Mouse (Mus musculus) cerebellum, postnatal 36 days (tissue): ENCODE results near the gene Aoc2.

Source experiments
- DNase-seq, 2 experiments: peaks; one replicate each; pipeline ENCODE4 v3.0.0; 2021 to 2022; ENCODE audit warnings: mixed read lengths in 2 of 2

The Aoc2 gene

DNA sequence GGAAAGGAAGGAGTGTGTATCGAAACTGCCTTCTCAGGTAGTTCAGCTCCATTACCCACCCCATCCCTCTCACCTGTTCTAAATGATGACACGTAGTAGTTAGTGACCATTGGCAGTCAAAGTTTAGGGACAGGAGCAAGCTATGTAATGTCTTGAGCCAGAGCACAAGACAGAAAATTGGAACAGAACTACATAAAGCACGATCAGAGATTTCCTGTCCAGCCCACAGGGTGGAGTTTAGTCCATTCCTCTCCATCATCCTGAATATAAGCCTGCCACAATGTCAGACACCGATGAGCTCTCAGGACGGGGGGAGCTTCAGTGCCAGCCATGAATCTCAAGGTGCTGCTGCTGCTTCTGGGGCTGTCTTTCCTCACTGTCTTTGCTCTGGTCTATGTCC lies at the start of gene Aoc2:
Aoc2 (plus strand) TSS at position 301 of the 400 bp plus-strand sequence.
- no peak for DNase-seq

DNA sequence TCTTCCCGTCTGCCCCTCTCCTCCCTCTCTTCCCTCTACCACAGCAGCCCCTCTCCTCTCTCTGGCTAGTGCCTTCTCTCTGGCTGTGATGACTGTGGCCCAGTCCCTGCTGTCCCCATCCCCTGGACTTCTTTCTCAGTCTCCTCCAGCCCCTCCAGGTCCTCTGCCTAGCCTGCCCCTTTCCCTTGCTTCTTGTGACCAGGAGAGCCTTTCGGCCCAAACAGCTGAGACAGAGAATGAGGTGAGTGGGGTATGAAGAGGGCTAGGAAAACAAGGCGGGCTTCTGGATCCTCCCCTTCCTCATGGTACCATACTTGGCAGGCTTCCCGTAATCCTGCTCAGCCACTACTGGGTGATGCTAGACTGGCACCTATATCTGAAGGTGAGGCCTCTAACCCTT lies 49.6 kb upstream of the Aoc2 start:
- DNase-seq, result no peak

DNA sequence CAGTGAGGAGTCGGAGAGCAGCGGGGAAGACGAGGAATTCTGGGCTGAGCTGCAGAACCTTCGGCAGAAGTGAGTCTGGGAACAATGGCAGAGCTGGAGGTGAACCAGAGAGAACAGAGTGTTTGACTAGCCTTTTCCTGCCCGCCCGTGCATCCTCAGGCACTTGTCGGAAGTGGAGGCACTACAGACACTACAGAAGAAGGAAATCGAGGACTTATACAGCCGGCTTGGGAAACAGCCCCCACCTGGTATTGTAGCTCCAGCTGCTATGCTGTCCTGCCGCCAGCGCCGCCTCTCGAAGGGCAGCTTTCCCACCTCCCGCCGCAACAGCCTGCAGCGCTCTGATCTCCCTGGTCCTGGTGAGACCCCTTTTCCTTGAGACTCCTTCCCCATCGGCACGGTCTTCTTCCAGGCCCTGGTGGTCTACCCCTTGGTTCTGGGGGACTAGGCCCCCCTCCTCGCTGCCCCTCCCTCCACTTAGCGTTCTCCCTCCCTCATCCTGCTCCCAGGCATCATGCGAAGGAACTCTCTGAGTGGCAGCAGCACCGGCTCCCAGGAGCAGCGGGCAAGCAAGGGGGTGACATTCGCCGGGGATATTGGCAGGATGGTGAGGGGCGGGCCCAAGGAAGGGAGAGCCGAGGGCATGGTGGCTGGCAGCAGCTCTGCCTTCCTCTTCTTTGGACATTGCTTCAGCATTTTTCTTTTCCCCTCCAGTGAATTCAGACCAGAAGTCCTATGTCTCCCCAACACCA lies 48.4 kb upstream of the Aoc2 start:
- no peak for DNase-seq

DNA sequence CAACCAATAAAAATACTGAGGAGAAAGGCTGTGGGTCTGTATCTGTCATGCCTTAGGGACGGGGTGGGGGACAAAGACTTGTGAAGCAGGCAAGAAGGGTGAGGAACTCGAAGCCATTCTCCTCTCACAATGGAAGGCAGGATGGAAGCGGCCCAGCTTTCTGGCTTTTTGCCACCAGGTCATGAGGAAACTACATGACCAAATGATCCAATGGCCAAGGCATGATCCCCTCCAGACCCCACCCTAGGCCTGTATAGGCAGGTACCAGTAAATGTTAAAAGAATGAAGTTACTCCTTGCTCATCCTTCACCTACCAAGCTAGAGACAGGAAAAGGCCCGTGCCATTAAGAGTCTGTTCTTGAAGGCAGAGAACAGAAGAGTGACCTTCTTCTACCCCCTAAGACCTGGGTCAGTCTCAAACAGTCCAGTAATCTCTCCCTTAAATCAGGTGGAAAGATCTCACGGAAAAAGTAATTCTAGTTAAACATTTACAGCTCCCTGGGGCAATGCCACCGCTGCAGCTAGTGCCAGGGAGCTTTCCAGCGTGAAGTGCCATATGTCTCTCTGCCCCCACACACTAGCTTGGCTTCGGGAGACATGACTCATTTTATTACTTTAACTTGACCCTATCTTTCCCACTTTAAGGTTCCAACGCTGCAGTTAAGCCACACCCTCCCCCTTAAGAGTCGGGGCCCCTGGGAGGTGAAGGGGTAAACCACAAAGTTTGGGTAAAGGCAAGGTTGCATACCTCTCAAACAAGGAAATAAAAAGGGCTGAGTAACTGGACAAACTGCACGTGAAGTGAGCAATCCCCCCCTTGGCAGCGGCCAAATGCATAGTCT lies 47.3 kb upstream of the Aoc2 start:
- no peak for DNase-seq

DNA sequence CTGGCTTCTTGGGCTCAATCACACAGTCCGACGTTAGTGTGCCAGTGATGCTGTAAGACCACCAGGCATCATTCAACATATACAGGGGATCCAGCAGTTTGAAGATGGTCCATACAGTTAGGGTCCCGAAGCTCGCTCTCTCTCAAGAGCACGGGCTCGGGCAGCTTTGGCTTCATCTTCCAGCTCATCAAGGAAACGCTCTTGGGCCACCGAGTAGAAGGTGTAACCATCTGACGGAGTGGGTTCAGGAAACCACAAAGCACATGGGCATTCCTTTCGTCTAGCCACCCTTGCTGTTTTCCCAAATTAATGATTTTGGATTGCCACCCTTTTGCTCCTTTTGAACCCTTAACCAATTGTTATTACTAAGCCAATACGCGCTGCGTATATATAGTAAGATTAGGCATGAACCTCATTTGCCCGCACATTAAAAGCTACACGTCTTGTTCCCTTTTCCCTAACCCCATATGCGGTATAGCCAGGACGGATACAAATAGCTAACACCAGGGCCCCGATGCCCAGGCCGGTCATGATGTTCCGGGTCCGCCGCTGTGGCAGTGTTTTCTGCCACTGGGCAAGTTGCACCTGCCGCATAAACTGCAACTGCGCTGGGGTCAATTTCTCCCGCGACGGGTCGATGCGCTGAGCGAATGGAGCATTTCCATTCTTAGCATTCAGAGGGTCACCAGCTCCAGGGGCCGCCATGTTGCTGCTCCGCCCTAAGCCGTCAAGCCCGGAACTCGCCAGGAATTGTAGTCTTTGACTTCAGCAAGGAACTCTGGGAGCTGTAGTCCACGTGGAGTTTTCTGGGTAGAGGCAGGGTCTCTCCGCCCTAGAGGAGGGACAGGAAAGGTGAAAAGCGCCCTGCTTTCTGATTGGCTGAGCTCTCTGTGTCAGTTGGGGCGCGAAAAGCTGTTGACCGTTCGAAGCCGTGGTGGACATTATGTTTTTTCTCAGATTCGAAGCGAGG lies 46.4 kb upstream of the Aoc2 start, which contains the start of the genes Cntd1 and Coa3:
Cntd1 (plus strand) TSS at position 790 of the 970 bp plus-strand sequence.
Coa3 (minus strand) TSS at position 892 of the 970 bp plus-strand sequence.
- DNase-seq, result peak; percentile 78 to 81

DNA sequence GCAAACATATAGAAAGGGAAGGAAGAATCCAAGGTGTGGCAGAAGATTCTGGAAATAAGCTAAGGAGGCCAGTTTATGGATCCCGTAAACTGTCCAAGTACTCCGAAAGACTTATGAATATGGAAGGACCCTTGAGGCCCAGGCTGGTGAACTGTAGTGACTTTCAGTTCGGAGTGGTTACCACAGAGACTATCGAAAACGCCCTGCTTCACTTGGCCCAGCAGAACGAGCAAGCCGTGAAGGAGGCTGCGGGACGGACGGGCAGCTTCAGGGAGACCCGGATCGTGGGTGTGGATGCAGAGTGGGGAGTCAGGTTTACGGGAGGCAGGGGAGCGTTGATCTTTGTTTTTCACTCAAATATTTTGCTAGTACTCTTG lies 45.7 kb upstream of the Aoc2 start:
- DNase-seq, result no peak

DNA sequence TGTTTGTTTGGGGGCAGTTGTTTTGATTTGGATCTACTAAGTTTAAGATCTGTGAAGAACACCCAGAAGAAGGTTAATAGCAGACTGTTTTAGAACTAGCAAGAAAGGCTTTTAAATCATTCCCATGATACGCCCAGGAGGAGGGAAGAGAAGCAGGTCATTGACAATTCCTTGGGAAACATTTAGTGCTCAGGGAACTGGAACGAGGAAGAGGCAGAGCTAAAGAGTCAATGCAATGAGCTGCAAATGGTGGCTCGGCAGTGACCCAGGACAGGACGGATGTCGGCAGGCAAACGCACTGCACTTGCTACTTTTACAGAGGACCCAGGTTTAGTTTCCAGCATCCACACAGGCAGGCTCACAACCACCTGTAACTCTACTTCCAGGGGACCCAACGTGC lies 44.0 kb upstream of the Aoc2 start:
- DNase-seq, result no peak

DNA sequence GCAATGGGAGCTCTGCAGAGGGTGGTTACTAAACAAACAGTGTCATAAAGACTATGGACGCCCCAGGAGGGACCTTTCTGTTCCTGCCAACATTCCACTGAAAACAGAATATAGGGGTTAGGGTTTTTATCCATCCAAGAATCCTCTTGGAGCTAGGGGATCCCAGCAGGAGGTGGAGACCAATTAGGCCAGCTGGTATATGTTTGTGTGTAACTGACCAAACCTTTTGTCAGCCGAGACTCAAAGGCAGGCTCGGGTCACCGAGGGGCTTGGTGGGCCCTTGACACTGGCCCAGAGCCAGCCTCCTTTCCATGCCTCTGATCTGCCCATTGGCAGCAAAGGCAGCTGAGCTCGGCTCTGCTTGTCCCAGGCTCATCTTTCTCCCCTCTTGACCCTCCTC lies 42.0 kb upstream of the Aoc2 start:
- no peak for DNase-seq

DNA sequence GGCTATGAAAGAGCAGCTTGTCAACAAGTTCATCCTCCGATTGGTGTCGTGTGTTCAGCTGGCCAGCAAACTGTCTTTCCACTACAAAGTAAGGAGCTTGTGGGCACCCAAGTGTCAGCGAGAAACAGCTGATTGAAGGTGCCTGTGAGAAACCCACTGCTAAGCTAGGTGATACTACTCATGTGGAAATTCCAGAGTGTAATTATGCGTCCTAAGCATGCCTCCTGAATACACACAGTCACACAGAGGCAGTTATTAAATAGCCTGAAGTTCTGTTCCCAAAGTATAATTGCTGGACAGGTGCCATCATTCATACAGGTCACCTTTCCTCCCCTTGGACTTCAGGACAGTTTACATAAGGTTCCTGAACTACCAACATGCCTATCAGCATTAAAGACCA lies 41.1 kb upstream of the Aoc2 start:
- DNase-seq, result no peak

DNA sequence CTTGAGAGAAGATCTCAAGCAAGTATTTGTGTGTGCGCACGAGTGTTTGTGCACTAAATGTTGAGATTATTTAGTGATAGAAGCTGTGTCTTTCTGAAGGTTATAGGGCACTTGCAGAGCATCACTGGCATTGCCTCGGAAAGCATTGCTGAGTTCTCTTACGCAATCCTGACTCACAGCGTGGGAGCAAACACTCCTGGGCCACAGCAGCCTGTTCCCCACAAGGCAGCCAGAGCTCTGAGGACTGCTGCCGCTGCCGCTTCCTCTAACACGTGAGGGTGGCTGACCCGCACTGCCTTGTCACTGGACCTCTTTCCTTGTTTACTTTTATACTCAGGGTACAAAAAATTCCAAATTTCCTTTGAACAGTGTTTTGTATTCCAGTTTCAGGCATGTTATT lies 37.6 kb upstream of the Aoc2 start:
- no peak for DNase-seq

DNA sequence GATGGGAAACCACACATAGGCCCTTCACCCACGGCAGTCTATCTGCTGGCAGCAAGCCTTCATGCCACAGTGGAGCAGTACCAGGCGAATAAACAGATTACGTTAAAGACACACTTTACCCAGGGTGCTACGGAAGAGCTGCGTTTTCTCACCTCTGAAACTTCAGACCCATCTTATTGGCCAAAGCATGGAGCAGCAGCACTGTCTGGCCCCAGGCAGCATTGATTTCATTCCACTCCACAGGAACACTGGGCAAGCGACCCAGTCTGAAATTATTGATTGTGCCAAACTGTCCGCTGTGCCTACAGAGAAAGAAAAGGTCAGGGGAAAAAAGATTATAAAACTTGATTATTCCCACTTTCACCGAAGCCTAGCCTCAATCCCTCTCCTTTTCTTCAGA lies 33.6 kb upstream of the Aoc2 start:
- DNase-seq, result no peak

DNA sequence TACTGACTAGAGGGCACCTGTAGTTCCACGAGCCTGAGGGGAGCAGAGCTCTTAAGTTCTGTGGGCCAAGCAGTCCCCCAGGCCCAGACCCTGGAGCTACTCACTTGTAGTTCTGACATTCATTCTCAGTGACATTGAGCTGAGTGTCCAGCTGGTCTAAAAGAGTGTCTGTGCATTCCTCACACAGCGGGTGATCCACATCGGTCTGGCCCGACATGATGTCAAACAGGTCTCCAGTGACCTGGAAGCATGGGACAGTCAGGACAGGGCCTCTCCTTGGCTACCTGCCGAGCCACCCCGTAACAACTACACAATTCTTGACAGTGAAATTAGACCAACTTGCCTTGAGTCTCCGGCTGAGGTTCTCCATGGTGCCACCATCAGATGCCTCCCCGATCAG lies 29.7 kb upstream of the Aoc2 start:
- no peak for DNase-seq

DNA sequence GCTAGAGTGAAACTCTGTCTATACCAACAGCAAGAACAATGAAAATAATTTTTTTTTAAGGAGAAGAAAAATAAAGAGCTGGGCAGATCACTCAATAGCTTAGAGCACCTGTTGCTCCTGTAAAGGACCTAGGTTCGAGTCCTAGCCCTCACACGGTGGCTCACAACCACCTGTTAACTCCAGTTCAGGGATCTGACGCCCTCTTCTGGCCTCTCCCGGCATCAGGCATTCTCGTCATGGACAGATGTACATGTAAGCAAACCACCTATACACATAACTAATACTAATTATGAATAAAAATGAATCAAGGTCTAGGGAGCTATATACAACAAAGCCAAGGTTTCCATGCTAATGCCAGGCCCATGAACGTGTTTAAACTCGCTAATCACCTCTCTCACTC lies 24.0 kb upstream of the Aoc2 start:
- DNase-seq, result peak in 1 of 2 experiments; percentile 11

DNA sequence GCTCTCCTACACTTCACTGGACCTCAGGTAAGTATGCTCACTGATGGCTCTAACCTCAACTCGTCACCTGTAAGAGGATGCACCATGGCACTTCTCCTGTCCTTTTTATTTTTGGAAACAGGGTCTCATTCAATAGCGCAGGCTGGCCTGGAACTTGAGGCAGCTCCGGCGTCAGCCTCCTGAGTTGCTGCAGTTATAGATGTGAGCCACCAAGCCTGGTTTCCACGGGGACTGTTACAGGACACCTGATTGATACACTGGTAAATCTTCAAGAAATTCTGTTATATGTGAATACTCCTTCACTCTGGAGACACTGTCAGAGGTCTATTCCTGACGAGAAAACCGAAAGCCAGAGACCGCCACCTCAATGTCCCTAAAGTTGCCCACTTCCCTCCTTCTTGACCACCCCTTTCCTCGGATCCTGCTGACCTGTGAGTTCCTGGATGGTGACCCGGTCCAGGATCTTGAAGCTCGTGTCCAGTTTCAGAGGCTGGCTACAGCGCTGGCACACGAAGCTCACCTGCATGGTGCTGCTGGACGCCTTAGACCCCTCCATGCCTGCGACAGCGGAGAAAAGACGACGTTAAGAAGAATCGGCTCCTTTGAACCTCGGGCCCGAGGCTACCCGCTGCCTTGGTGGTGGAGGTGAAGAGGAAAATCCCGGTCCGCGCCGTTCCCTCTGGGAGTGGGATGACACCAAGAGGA lies 23.4 kb upstream of the Aoc2 start:
- DNase-seq, result no peak

DNA sequence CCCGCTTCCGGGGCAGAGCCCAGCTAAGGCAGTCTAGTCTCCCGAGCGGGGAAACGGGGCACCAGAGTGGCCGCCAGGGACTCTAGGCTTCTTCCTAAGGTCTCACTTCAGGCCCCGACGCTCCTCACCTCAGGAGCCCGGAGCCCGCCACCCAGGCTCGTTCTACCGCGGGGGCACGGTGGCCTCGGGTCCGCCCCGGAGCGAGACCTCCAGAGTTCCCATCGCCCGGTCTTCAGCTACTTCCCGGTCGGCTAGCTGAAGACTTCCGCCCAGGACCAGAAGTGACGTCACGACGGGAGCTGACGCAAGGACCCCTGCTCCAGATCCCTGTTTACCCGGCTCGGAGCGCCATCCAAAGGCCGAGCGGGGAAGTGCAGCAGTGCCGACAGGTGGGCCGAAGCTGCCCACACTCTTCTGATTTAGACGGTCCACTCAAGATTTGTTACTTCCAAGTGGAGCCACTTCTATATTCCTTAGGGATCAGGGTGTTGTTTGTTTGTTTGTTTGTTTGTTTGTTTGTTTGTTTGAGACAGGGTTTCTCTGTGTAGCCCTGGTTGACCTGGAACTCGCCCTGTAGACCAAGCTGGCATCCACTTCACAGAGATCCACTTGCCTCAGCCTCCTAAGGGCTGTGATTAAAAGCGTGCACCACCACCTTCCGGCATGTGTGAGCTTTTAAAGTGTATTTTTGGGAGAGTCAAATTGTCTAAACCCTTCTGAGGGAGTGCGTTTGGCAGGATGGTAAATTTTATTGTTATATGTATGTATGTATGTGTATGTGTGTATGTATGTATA lies 22.7 kb upstream of the Aoc2 start, which contains the start of gene Becn1:
Becn1 (minus strand) TSS at position 283 of the 795 bp plus-strand sequence.
- peak; percentile 98 for DNase-seq

DNA sequence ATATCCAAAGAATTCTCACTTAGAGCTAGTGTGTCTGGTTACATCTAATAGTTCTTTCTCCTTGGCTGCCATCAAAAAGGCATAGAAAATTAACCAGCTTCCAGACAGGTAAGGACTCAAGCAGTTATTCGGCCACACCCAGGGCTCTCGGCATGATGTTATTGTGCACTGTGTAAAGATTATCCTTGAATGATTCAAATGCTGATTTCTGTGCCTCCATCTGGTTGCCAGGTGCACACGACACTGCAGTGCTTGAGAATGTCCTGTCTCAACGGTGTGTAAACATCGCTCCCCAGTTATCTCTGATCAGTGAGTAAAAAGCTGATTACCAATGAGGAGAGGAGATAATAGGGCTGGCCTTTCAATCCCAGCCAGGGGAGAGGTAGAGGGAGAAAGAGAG lies 17.1 kb upstream of the Aoc2 start:
- DNase-seq, result no peak

DNA sequence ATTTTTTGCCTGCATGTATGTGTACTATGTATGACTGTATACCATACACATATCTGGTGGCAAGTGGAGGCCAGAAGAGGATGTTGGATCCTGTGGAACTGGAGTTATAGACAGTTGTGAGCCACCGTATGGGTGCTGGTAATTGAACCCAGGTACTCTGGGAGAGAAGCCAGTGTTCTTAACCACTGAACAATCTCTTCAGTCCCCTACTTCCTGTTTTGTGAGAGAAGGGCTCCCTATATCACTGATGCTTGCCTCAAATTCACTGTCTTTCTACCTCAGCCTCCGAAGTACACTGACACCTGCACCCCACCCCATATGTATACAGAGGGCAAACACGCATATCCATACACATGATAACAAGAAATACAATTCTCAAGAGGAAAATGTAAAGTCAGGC lies 13.8 kb upstream of the Aoc2 start:
- no peak for DNase-seq

DNA sequence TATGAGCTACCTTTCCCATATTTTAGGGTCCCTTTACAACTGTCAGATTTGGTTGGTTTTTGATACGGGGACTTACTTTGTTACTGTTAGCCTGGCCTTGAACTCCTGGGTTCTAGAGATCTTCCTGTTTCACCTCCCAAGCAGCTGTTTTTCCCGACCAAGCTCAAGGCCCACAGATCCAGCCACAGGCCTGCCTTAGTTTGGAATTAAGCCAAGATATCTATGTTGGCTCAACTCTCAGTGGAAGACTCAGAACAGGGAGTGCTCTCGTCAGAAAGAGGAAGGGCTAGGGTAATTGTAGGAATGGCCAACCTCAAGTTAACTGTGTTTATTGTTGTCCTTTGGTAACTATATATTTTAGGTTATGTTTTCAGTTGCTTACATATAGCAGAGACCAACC lies 12.7 kb upstream of the Aoc2 start:
- DNase-seq, result no peak

DNA sequence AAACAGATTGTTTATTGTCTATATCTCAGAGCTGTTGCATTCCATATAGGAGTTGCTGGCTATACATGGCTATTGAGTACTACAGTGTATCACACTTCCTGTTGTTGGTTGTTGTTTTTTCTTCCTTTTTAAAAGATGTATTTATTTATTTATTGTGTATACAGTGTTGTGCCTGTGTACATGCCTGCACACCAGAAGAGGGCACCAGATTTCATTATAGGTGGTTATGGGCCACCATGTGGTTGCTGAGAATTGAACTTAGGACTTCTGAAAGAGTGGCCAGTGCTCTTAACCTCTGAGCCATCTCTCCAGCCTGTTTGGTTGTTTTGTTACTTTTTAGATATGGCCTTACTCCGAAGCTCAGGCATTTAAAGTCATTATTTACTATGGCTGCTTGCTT lies 10.3 kb upstream of the Aoc2 start:
- no peak for DNase-seq

DNA sequence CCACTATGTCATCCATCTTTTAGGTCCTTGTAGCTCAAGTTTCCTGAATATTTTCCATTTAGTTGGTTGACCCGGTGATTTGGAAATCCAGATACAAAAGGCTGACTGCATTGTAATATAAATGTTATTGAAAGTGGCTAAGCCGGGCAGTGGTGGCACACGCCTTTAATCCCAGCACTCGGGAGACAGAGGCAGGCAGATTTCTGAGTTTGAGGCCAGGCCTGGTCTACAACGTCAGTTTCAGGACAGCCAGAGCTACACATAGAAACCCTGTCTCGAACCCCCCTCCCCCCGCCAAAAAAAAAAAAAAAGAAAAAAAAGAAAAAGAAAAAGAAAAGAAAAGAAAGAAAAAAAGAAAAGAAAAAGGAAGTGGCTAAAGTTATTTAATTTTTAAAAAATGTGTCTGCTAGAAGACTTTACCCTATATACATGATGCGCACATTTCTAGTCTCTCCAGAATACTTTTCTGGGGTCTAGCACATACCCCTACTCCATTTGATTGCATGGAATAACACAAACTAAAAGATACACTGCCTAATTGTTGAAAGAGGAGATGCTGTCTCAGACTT lies 9.7 kb upstream of the Aoc2 start:
- DNase-seq, result no peak
